Mouse (Mus musculus) forebrain, embryonic 13.5 days (tissue): Measurements from ENCODE around the gene Gga3. TPM values are rescaled to one million over a fixed set of nuclear protein-coding genes. Genes with fewer than 3 reads are reported as not detected.

Experiments
- ATAC-seq: fragments of 200-750 bp; cut with Nextera tagmentation; 2 replicates; pipeline ENCODE4 v1.8.0; 2017
- H3K27ac ChIP-seq: fragments of 300-500 bp; sonication (generic); 2 replicates; pipeline ENCODE4 v1.5.1; 2015; ENCODE audit warnings: inconsistent platforms, mild to moderate bottlenecking, moderate library complexity
- H3K27me3 ChIP-seq: fragments of 300-500 bp; sonication (generic); 2 replicates; pipeline ENCODE4 v1.6.1; 2015; ENCODE audit warnings: mild to moderate bottlenecking, inconsistent platforms
- H3K36me3 ChIP-seq: fragments of 300-500 bp; sonication (generic); 2 replicates; pipeline ENCODE4 v1.6.1; 2015; ENCODE audit warnings: mild to moderate bottlenecking, inconsistent platforms; ENCODE audit not compliant: poor library complexity, severe bottlenecking
- H3K4me1 ChIP-seq: fragments of 300-500 bp; sonication (generic); 2 replicates; pipeline ENCODE4 v1.6.1; 2015; ENCODE audit warnings: inconsistent platforms
- H3K4me2 ChIP-seq: fragments of 300-500 bp; sonication (generic); 2 replicates; pipeline ENCODE4 v1.6.1; 2015; ENCODE audit warnings: inconsistent platforms, mild to moderate bottlenecking, moderate library complexity
- H3K4me3 ChIP-seq: fragments of 300-500 bp; sonication (generic); 2 replicates; pipeline ENCODE4 v1.5.1; 2015; ENCODE audit warnings: mild to moderate bottlenecking, inconsistent platforms
- H3K9ac ChIP-seq: fragments of 300-500 bp; sonication (generic); 2 replicates; pipeline ENCODE4 v1.6.1; 2015; ENCODE audit warnings: mild to moderate bottlenecking, inconsistent platforms
- H3K9me3 ChIP-seq: fragments of 300-500 bp; sonication (generic); replicated peaks from 2 replicates; pipeline ENCODE4 v1.6.1; 2016; ENCODE audit warnings: inconsistent platforms
- WGBS: fragments of 180-500 bp; shearing (Covaris S2); methylation state at CpG from one replicate; pipeline ENCODE4 v1.1.7; 2015; 5-methylcytosine and 5-hydroxymethylcytosine counted together
- polyA plus RNA-seq: library from polyadenylated mRNA; unstranded; fragments of >200 nt; fragmentation: Nextera tagmentation; extraction: Ambion mirVana; gene quantifications from 2 replicates; pipeline ENCODE4 v1.2.1, GENCODE M21; 2015

Gene Gga3
- polyA plus RNA-seq, 1 experiment from 2014 or later: 23.6 TPM

- no peaks in the 10 kb centered on the region for H3K9me3 ChIP-seq
- no peak overlapping the region for H3K9ac ChIP-seq
- H3K4me2 ChIP-seq: no peak overlapping the region
- WGBS: 91% methylated on average over 10 of the region's 10 CpGs
- no peaks in the 10 kb centered on the region for H3K27me3 ChIP-seq
- H3K4me3 ChIP-seq: no peak overlapping the region
- H3K4me1 ChIP-seq: no peaks in the 10 kb centered on the region
- ATAC-seq: no peak
- H3K36me3 ChIP-seq: peaks cover 98% of the 10 kb centered on the region
- no peak overlapping the region for H3K27ac ChIP-seq
These were observed 19.3 kb downstream of the Gga3 start for GRCm38 (mm10) chr11:115584376-115585073.

GRCm38 (mm10) chr11:115582913-115583606 is 20.8 kb downstream of the Gga3 start:
- Histone ChIP-seq H3K4me3 (no peak overlapping the region), H3K4me2 (no peak overlapping the region), H3K27me3 (no peaks in the 10 kb centered on the region), H3K4me1 (no peaks in the 10 kb centered on the region), H3K36me3 (peaks cover 100% of the 10 kb centered on the region), H3K9ac (no peak overlapping the region), H3K27ac (no peak overlapping the region), H3K9me3 (no peaks in the 10 kb centered on the region)
- 87% methylated on average over 10 of the region's 10 CpGs for whole genome bisulfite sequencing
- no peak for ATAC-seq

- Histone ChIP-seq H3K36me3 (peaks cover 76% of the 10 kb centered on the region), H3K4me1 (no peaks in the 10 kb centered on the region), H3K4me2 (no peak overlapping the region), H3K9ac (no peak overlapping the region), H3K4me3 (no peak overlapping the region), H3K27ac (no peak overlapping the region), H3K9me3 (no peaks in the 10 kb centered on the region), H3K27me3 (no peaks in the 10 kb centered on the region)
- no peak for ATAC-seq
These were observed 24.8 kb downstream of the Gga3 start for GRCm38 (mm10) chr11:115579080-115579479.

GRCm38 (mm10) chr11:115564961-115565360 is 38.9 kb downstream of the Gga3 start:
- WGBS: 21% methylated on average over 7 of the region's 7 CpGs
- H3K9ac ChIP-seq: peak overlapping the region; percentile 85

GRCm38 (mm10) chr11:115564064-115564809 is 39.6 kb downstream of the Gga3 start, which contains the start of gene Nup85:
Nup85 (plus strand) TSS chr11:115564434.
- no peaks in the 10 kb centered on the region for H3K27me3 ChIP-seq
- H3K9me3 ChIP-seq: no peaks in the 10 kb centered on the region
- under 1% methylated on average over 42 of the region's 42 CpGs for WGBS
- peak; percentile 95 for ATAC-seq
- H3K4me3 ChIP-seq: peak within 1 kb of the TSS; percentile 87
- peaks cover 17% of the 10 kb centered on the region for H3K4me1 ChIP-seq
- peaks cover 34% of the 10 kb centered on the region for H3K36me3 ChIP-seq
- peak within 1 kb of the TSS; percentile 80 for H3K27ac ChIP-seq
- H3K9ac ChIP-seq: peak within 1 kb of the TSS; percentile 85
- H3K4me2 ChIP-seq: peak within 1 kb of the TSS; percentile 87

More at GRCm38 (mm10) chr11:115564961-115565360, 38.9 kb downstream of the Gga3 start:
- H3K4me3 ChIP-seq: peak overlapping the region; percentile 87
- peaks cover 42% of the 10 kb centered on the region for H3K36me3 ChIP-seq
- H3K9me3 ChIP-seq: no peaks in the 10 kb centered on the region
- H3K4me1 ChIP-seq: peaks cover 17% of the 10 kb centered on the region
- H3K4me2 ChIP-seq: peak overlapping the region; percentile 87
- no peak for ATAC-seq
- peak overlapping the region; percentile 80; the same call in 1 of the 2 replicates for H3K27ac ChIP-seq
- no peaks in the 10 kb centered on the region for H3K27me3 ChIP-seq

GRCm38 (mm10) chr11:115563406-115563805 is 40.4 kb downstream of the Gga3 start:
- peak overlapping the region; percentile 87 for H3K4me2 ChIP-seq
- H3K4me3 ChIP-seq: peak overlapping the region; percentile 87
- H3K27me3 ChIP-seq: no peaks in the 10 kb centered on the region
- peaks cover 26% of the 10 kb centered on the region for H3K36me3 ChIP-seq
- ATAC-seq: no peak
- H3K4me1 ChIP-seq: peaks cover 17% of the 10 kb centered on the region
- no peaks in the 10 kb centered on the region for H3K9me3 ChIP-seq
- peak overlapping the region; percentile 80 for H3K27ac ChIP-seq
- WGBS: 45% methylated on average over 4 of the region's 4 CpGs
- H3K9ac ChIP-seq: peak overlapping the region; percentile 85; the same call in 1 of the 2 replicates

- Histone ChIP-seq H3K27me3 (no peaks in the 10 kb centered on the region), H3K9me3 (no peaks in the 10 kb centered on the region), H3K36me3 (no peaks in the 10 kb centered on the region), H3K4me3 (no peak overlapping the region), H3K9ac (no peak overlapping the region), H3K4me1 (no peaks in the 10 kb centered on the region), H3K4me2 (no peak overlapping the region), H3K27ac (no peak overlapping the region)
- ATAC-seq: no peak
- WGBS: 82% methylated on average over 17 of the region's 17 CpGs
These were observed 48.1 kb downstream of the Gga3 start for GRCm38 (mm10) chr11:115555717-115556116.

GRCm38 (mm10) chr11:115552783-115553182 is 51.1 kb downstream of the Gga3 start:
- no peak overlapping the region for H3K4me3 ChIP-seq
- 60% methylated on average over 4 of the region's 4 CpGs for WGBS
- no peaks in the 10 kb centered on the region for H3K27me3 ChIP-seq
- no peak overlapping the region for H3K27ac ChIP-seq
- H3K9me3 ChIP-seq: peaks cover 4% of the 10 kb centered on the region
- no peak overlapping the region for H3K4me2 ChIP-seq
- no peak overlapping the region for H3K9ac ChIP-seq
- no peak for ATAC-seq
- H3K4me1 ChIP-seq: no peaks in the 10 kb centered on the region
- H3K36me3 ChIP-seq: no peaks in the 10 kb centered on the region

- Histone ChIP-seq H3K27me3 (0 out of 2 replicates have a peak, but pooled peaks cover 6% of the 10 kb centered on the region), H3K4me1 (no peaks in the 10 kb centered on the region), H3K9ac (no peak overlapping the region), H3K36me3 (no peaks in the 10 kb centered on the region), H3K4me3 (no peak overlapping the region), H3K4me2 (no peak overlapping the region), H3K9me3 (no peaks in the 10 kb centered on the region), H3K27ac (no peak overlapping the region)
- ATAC-seq: no peak
- 82% methylated on average over 4 of the region's 4 CpGs for WGBS
These were observed 60.3 kb downstream of the Gga3 start for GRCm38 (mm10) chr11:115543571-115543970.

GRCm38 (mm10) chr11:115538045-115538444 is 65.8 kb downstream of the Gga3 start:
- Histone ChIP-seq H3K4me1 (peaks cover 18% of the 10 kb centered on the region), H3K36me3 (peaks cover 14% of the 10 kb centered on the region), H3K27me3 (no peaks in the 10 kb centered on the region), H3K4me2 (no peak overlapping the region), H3K27ac (no peak overlapping the region), H3K9me3 (no peaks in the 10 kb centered on the region), H3K4me3 (no peak overlapping the region), H3K9ac (no peak overlapping the region)
- WGBS: 53% methylated on average over 2 of the region's 2 CpGs
- no peak for ATAC-seq

GRCm38 (mm10) chr11:115536856-115537568 is 66.8 kb downstream of the Gga3 start:
- Histone ChIP-seq H3K27me3 (no peaks in the 10 kb centered on the region), H3K9me3 (no peaks in the 10 kb centered on the region), H3K4me2 (peak overlapping the region; percentile 51), H3K27ac (peak overlapping the region; percentile 100), H3K4me3 (peak overlapping the region; percentile 97), H3K4me1 (peaks cover 26% of the 10 kb centered on the region), H3K36me3 (peaks cover 24% of the 10 kb centered on the region), H3K9ac (no peak overlapping the region)
- ATAC-seq: no peak
- WGBS: 84% methylated on average over 10 of the region's 10 CpGs
